Mouse (Mus musculus) adrenal gland, adult 10 weeks (tissue): ENCODE results near the gene Wdr5b. TPM values are rescaled to one million over a fixed set of nuclear protein-coding genes. Genes with fewer than 3 reads are reported as not detected.

Experiments used
- polyA plus RNA-seq: library from polyadenylated mRNA; stranded (reverse); fragments of 350-450 nt; fragmentation: Illumina TruSeq; extraction: RNeasy Lipid Tissue Mini Kit (QIAGEN cat#74804); gene quantifications from one replicate; pipeline ENCODE4 v1.2.3, GENCODE M21; 2014; ENCODE audit warnings: low read depth, low replicate concordance

Gene Wdr5b
- polyA plus RNA-seq: 8.2 TPM

GRCm38 (mm10) chr16:36040640-36041624, at the start of gene Wdr5b:
Gene Wdr5b, plus strand, starts transcription at chr16:36041190.

DNA sequence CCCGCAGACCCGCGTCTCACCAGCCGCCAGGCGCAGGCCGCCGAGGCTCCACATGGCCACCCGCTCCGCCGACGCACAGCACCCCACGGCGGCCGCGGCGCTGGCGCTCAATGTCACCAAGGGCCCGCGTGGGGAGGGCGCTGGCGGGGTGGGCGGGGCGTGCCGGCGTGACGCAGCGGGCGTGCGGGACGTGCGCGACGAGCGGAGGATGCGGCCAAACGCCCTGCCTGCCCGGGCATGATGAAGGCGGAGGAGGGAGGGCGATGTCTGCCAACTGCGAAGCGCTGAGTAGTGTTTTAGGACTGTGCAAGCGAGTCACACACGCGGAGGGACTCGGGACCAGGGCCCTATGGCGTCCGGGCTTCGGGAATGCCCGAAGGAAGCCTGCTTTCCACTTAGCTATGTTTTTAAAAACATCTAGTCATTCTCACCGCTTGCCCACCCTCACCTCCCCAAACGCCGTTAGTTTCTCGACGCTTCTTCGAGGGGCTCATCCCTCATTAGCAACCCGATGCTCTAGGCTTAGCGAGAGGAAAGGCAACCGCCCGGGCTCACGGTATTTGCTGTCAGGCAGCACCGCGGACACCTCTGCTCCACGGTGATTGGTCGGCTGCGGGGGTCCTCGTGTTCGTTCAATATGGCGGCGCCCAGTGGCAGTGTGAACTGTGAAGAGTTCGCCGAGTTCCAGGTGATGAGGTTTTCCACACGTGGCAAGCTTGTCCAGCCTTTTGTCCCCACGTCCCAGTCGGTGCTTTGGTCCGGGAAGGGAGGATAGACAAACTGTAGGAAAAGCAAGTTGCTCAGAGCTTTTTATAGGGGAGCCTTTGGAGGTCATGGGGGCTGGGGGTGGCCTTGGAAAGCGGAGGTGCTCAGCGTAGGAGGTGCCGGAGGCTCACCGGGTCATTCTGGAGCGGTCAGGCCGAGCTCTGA, 30.7 kb downstream of the Wdr5b start, which contains the start of the genes Fam162a and Ccdc58:
Fam162a (minus strand) TSS at position 145 of the 930 bp plus-strand sequence.
Ccdc58 (plus strand) TSS at position 236 of the 930 bp plus-strand sequence.

Other genes starting within 250 kb of the Wdr5b start
- gene Parp14, start 169.6 kb upstream of the Wdr5b start, polyA plus RNA-seq: 28.1 TPM
- gene Parp9, start 102.7 kb upstream of the Wdr5b start, polyA plus RNA-seq: 32.8 TPM
- gene Dtx3l, start 102.0 kb upstream of the Wdr5b start, polyA plus RNA-seq: 21.8 TPM
- 146 TPM for gene Kpna1, start 62.4 kb upstream of the Wdr5b start, polyA plus RNA-seq
- 96.7 TPM for gene Fam162a, start 30.4 kb downstream of the Wdr5b start, polyA plus RNA-seq
- 152 TPM for gene Ccdc58, start 30.5 kb downstream of the Wdr5b start, polyA plus RNA-seq
- gene Csta1, start 90.1 kb downstream of the Wdr5b start, polyA plus RNA-seq: not detected
- gene Stfa2l1, start 115.6 kb downstream of the Wdr5b start, polyA plus RNA-seq: not detected
- gene Gm5483, start 143.0 kb downstream of the Wdr5b start, polyA plus RNA-seq: not detected
- not detected for gene Gm5416, start 169.2 kb downstream of the Wdr5b start, polyA plus RNA-seq
- not detected for gene 2010005H15Rik, start 180.3 kb downstream of the Wdr5b start, polyA plus RNA-seq
- not detected for gene Stfa1, start 235.8 kb downstream of the Wdr5b start, polyA plus RNA-seq